Mouse (Mus musculus): ENCODE data around the gene Orc3.
"Not testable (repeated sequence)": the region's sequence is repeated elsewhere in the genome, so short reads cannot be mapped to it uniquely, and the experiment has no call there.

Gene Orc3

DNA sequence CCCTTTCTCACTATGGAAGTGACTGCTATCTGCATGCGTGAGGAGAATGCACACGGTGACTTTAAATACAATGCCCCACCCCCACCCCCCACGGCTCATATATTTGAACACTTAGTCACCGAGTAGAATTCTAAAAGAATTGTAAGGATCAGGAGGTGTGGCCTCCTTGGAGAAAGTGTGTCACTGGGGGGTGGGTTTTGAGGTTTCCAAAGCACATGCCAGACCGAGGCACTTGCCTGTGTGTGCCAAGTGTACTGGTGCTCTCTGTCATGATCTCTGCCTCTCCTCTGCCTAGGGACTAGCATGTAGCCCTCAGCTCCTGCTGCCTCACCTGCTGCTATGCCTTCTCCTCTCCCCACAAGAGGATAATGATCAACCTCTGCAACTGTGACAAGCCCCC, 32.3 kb downstream of the Orc3 start:
- no peak for DNase-seq (ENCODE audit: low spot score)

DNA sequence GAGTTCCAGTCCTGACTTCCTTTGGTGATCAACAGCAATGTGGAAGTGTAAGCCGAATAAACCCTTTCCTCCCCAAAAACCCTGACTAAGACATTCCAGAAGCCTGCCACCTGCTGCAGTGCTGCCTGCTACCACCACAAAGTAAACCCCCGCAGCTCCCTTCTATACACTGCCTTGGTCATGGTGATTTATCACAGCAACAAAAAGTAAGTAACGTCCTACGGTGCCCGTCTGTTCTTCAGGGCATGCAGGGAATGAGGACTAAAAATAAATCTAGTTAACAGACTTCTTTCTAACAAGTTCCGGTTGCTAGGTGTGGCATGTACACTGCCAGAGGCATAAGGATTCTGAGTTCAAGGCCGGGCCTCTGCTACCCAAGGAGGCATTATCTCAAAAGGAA, 32.8 kb downstream of the Orc3 start:
- no peak for DNase-seq (ENCODE audit: low spot score)

DNA sequence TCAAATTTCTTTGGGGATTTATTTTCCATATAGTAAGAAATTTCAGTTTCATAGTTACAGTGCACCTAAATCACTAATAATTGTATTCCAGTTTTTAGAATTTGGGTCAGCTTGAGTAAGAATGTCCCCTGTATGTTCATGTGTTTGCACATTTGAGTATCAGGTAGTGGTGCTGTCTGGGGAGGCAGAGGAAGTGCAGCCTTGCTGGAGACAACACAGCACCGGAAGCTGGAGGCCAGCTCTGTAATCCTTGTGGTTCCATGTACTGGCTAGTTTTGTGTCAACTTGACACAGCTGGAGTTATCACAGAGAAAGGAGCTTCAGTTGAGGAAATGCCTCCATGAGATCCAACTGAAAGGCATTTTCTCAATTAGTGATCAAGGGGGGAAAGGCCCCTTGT, 33.3 kb downstream of the Orc3 start:
- not testable (repeated sequence) for DNase-seq (ENCODE audit: low spot score)

DNA sequence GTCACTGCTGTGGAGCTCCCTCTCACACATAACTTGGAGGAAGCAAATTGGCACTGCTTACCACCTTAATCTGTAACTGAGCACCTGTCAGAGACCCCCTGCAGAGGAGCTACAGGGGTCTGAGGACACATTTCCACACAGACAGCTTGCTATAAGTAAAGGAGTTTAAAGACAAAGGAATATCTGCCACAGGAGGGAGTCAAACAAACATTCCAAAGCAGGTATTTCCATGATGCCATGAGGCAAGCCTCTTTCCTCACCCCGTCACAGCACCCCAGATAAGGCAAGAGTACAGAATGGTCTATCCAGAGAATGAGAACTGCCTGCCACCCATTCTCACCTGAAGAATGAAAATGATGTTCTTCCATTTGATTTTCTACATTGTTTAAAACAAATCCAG, 35.5 kb downstream of the Orc3 start:
- DNase-seq (ENCODE audit: low spot score): no peak

DNA sequence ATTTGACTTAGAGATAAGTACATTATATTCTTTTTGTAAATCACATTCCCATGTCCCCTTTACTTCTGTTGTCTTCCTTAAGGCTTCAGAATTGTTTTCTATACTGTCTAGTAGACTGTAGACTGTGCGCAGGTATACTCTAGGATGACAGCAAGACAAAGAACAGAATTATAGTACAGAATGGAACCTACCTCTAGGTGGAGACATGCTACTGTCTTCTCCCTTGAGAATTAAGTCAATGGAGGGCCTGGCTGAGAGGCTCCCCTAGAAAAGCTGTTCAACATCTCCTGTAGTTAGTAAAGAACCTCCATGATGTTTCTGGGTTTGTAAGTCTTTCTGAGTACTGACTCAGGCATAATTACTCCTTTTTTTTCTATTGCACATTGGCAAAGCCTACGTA, 37.7 kb downstream of the Orc3 start:
- DNase-seq (ENCODE audit: low spot score): no peak

DNA sequence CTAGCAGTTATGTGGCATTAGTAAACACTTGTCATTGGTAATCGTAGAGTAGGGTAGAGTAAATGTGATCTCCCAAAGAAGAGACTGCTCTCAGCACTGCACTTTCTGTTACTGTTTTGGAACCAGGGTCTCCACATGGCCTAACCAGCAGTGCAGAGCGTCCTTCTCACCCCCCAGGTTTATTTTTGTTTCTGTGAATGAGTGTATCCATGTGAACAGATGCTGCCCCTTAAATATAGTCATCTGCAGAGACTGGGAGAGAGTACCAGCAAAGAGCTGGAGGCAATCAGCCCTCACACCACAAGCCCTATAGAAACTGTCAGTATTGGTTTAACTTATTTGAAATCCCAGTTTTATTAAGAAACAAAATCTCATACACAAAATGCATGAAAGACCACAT, 41.9 kb downstream of the Orc3 start:
- DNase-seq (ENCODE audit: low spot score): no peak

DNA sequence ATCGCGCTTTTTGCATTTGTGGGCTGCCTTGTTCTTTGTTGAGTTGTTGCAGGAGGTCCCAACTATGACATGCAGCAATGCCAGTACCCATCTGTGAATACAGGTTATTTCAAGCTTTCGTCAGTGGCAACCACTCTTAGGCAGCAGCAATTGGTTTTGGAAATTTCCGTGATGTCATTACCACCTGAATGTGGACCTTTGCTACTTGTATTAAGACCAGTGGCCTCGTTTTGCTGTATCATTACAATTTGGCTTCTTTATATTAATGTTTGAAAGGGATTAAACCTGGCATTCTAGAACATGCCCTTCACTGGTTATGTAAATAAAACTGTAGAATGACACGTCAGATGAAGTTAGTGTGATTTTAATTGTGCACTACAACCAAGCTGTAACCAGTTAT, 48.5 kb downstream of the Orc3 start:
- DNase-seq (ENCODE audit: low spot score): no peak

DNA sequence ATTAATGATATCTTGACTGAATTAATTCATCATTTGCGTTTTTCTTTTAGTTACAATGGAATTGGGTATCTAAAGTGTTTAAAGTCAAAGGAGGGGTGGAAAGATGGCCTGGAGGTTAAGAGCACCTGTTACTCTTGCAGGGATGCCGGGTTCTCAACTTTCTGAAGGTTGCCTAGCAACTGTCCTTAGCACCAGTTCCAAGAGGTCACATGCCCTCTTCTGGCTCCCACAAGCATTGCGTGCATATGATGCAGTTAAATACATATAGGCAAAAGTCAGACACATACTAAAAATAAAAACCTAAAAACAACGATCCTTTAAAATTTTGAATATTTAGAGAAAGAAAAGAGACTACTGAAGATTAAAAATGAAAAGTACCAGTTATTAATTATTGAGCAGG, 53.8 kb downstream of the Orc3 start:
- DNase-seq (ENCODE audit: low spot score): peak; percentile 81

DNA sequence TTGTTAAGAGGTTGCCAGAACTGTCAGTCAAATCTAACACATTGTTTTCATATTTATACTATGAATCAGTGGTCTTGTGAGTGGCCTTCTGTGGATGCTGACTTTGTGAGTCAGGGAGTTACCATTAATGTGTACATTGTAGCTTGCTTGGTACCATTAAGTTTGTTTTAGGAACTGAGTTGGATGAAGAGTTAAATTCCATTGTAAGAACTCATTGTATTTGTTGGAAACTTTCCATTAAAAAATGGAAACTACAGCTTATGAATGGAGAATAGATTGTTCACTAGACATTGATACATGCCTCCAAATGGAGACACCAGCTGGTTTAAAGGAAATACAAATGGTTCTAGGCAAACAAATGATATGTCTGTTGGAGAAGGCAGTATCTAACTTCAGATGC, 58.6 kb downstream of the Orc3 start:
- no peak for DNase-seq (ENCODE audit: low spot score)

DNA sequence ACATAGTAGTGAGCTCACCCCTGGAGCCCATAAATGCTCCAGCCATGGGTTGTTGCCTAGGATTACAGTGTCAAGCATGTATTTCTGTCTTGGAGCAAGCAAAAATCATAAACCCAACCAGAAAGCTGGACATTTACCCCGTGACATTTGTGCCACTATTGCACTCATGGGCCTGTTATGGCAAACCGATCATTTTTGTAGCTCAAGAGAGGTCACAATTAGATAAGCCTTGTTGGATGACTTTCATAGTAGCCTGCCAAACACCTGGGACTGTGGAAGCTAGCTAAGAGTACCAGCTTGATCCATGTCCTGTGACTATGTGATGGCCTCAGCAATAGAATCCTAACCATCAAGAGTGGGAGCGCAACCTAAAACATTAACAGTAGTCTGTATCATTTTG, 59.1 kb downstream of the Orc3 start:
- DNase-seq (ENCODE audit: low spot score): no peak

DNA sequence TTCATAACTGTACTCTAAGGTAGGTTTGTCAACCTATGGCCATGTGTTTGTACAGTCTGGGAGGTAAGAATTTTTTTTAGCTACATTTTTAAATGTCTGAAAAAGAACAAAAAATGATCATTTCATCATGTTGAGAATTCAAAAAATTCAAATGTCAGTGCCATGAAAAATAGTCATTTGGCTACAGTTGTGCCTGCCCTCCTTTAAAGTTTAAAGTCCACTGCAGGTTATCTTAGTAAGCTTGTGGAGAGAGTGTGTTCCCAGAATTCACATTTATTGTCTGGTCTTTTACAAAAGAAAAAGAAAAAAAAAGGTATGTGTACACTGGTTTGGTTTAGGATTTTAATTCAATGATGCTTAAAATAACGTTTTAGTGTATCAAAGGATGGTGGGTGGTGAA, 60.1 kb downstream of the Orc3 start:
- DNase-seq (ENCODE audit: low spot score): no peak

DNA sequence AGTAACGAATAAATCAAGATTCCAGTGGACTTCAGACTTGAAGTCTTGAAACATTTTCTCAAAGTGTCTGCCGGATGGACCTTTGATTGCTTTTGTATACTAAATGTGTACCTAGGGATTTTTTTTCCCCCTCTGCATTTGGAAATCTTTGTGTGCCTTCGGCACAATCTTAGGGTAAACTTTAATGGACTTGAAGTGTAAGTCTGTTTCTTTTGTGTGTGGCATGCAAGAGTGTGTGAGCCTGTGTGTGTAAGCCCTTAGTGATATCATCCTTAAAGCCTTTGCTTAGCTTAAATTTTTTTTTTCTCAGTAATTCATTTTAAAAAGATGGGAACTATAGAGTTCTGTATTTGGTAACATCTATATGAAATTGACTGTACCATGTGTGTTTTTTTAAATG, 62.8 kb downstream of the Orc3 start:
- no peak for DNase-seq (ENCODE audit: low spot score)

DNA sequence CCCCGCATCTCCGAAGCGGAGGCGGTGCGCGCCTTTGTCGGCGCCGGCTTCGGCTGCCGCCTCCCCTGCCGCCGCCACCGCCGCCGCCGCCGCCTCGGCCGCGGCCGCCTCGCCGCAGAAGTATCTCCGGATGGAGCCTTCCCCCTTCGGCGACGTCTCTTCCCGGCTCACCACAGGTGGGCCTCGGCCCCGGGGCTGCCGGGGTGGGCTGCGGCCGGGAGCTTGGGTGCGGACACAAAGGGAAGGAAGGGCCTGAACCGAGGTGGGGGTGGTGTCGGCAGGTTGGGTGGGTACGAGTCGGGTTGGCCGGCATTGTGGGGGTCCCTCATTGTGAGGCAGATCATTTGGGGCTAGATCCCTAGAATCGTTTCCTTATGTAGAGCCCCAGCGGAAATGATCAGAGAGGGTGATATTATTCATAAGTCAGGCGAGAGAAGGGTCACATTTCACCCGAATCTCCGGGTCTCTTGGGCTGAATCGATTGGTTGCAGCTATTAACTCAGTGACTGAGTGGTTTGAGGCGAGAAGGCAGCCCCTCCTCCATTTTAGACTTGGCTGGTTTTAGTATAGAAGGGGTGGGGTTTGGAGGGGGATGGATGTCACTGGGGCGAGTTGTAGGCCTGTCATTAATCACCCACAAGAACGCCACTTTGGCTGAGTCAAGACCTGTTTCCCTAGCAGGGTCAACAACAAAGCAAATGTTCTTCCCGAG, 63.5 kb downstream of the Orc3 start:
- DNase-seq (ENCODE audit: low spot score): peak; percentile 82

DNA sequence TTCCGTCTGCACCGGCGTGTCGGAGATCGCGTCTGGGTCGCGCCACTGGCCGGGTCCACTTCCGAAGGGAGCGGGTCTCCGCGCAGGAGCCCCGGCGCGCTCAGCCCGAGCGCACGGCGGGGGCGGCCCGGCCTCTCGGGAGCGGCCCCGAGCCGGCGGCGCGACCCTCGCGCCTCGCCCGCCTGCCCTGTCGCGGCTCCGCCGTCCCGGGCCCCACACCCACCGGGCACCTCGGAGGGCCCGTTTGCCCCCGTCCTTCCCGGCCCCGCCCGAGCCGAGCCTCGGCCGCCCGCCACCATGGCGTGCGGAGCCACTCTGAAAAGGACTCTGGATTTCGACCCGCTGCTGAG, 64.0 kb downstream of the Orc3 start, which contains the start of gene Akirin2:
TSS of gene Akirin2 (plus strand) at position 190 of the 350 bp plus-strand sequence.
- no peak for DNase-seq (ENCODE audit: low spot score)

DNA sequence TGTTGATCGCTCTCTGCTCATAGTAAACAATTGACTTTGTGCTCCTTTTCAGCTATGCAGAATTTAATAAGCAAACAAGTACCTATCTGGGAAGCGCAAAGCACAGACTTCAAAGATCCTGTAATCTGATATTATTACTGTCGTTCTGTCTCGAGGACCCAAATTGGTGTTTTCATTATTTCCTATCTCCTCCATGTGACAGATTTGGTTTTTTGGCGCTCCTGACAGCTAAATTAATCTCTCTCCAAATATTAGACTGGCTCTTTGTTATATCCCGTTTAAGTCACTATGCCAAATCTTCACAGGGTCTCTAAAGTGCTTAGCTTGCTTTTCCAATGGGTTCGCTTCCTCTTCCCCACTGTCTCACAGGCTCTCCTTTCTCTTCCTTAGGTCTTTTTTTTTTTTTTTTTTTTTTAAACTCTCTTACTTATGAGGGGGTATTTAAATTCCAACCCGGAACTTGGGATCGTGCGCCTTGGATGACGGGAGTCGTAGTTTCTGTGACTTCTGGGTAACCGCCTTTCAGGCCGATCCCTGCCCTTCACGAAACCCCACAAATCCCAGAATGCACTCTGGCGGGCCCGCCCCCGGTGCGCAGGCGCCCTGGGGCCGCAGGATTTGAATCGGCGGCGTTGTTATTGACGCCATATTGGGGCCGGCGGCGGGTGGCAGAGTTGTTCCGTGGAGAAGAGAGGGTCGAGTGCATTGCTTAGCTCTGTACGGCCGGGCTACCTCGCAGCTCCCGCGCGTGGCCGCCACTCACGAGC, 64.6 kb downstream of the Orc3 start:
- peak; percentile 96 for DNase-seq (ENCODE audit: low spot score)

DNA sequence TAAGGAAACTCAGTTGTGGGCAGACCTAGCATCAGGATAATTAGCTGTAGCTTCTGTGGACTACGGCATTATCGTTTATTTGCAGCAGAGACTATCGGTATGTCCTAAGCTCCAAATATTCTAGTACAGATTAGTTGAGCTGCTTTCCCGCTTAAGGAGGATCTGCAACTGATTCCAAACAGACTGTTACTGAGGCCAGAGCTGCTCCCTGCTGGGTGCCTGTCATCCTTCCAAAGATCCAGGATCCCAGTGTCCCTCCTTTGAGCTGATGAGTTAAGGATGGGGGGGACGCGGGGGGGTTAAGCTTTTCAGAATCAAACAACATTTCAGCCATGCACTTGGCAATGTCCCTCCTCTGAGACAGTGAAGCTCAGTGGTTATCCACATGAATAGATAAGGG, 84.8 kb downstream of the Orc3 start:
- no peak for DNase-seq (ENCODE audit: low spot score)

DNA sequence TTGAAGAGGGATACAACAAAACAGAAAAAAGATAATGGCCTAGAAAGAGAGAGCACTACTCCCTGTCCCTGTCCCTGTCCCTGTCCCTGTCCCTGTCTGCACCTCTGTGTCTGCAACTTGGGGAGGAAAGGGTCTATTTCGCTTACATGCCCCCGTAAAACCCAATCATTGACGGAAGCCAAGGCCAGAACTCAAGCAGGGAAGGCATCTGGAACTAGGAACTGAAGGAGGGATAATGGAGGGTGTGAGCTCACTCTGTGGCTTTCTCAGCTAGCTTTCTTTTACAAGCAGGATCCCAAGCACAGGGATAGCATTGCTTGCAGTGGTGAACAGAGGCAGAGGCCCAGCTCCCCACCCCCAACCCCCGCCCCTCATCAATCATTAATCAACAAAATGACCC, 85.4 kb downstream of the Orc3 start:
- DNase-seq (ENCODE audit: low spot score): no peak

DNA sequence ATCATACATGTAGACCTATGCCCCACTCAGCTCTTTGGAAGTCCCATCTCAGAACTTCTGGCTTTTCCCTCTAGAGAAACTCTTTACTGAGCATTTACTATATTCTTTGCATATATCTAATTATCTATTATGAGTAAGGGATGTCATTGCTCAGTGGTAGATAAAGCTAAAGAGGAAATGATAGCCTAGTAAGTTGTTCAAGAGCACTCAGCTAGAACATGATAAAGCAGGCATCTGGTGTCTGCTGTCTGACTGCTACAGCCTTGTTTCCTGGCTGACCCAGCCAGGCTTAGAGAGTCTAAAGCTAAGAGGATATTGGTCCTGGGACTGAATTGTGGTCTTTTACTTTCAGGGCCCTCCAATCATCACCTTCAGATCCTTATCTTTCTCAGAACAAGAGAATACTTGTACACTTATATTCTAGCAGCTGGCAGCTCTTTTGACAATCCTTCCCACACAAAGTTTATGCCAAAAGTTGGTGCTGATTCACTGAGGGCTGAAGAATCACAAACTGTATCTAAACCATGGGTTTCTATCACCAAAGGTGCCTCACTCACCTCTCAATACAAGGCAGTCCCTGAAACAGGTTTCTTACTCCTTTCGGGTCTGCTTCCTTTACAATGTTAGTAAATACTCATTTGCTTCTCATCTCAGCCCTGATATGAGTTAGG, 86.2 kb downstream of the Orc3 start:
- DNase-seq (ENCODE audit: low spot score): no peak

DNA sequence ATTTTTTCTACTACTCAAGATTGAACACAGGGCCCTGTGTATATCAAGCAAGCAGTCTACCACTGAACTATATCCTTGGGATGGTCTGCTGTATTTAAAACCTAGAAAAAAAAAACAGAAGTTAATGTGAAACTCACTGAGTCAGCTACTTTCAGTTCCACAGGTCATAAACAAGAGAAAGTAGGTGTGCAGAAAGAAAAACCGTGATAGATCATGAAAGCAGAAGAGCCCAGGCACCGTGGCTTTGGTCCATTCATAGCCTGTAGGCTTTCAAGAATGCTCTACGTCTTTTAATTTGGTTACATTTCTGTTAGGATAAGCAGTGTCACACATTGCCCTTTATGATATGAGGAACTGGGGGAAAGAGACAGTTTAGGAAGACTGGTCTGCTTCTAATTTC, 88.0 kb downstream of the Orc3 start:
- no peak for DNase-seq (ENCODE audit: low spot score)

DNA sequence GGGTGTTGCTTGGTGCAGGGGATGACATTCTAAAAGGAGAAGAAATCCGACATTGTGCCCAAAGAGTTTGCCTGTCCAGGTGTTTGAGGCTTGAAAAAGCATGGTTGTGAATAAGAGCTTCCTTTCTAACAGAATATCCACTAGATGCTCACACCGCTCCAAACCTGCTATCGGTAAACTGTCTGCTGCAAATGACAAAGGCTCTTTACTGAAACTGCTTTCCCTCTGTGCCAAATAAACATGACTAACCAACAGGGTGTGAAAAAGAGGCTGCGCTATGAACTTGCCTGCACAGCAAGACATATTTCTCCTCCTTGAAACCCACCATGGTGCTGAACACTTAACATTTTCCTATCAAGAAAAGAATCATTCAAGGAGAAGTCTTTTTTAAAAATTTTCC, 91.2 kb downstream of the Orc3 start:
- DNase-seq (ENCODE audit: low spot score): no peak

DNA sequence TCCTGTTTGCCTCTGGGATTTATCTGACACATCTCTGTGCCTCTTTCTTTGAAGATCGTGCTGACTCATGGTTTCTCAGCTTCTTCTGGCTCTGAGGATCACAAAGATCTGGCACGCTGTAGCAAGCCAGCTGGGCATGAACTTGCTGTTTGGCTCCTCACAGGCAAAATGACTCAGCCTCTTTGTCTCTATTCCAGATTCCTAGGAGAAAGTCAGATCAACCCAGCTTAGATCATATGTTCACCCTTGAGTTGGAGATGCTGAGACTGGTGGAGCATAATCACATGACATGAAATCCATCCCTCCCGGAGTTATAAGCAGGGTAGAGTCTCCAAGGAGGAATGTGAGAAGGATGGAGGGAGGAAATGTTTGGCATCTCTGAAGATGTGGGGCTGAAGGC, 91.9 kb downstream of the Orc3 start:
- DNase-seq (ENCODE audit: low spot score): no peak

All from embryo, embryonic 10 days (tissue).